12 mouse cellular contexts compared by ENCODE assay signal in genomic region chr2:156005393-156005792, GRCm38 (mm10). TPM values are rescaled to one million over a fixed set of nuclear protein-coding genes. Genes with fewer than 3 reads are reported as not detected.
DNase-seq lines count a peak whose midpoint lies in the region; ATAC-seq and TF ChIP-seq lines count a peak whose summit lies in the region.
"Had no signal": no experiment of that assay in that cellular context is flagged by ENCODE, and none has a peak within 500 bp of the region (broad histone marks: within the 10 kb centered on the region; RNA-seq: fewer than 3 reads in every experiment).

No protein-coding gene starts in this region.

- no peak for DNase-seq in heart, postnatal 0 days (ENCODE audit: low spot score)
- no peak for DNase-seq in heart, adult 11 months
- peak; percentile 17 for DNase-seq in lung, postnatal 10 days
- DNase-seq in lung, adult 18-20 months: no peak
- peak; percentile 65 for DNase-seq in ES-E14 (ENCODE audit: low read depth, low spot score)
- DNase-seq in retina, embryonic 14.5 days (ENCODE audit: low spot score): peak; percentile 33
- no peak for DNase-seq in frontal cortex, adult 2 months (ENCODE audit: extremely low spot score in 1 of 2, low spot score in 1 of 2)
- DNase-seq in heart, adult 18-20 months: no peak
- DNase-seq: cerebellum, adult 18-20 months had no signal

- H3K4me1 ChIP-seq in heart, postnatal 0 days (ENCODE audit: control insufficient read depth, insufficient read depth): no peaks in the 10 kb centered on the region
- H3K4me1 ChIP-seq in ES-E14 (ENCODE audit: control insufficient read depth in 2 of 2, insufficient read depth in 2 of 2, low read length in 2 of 2, poor library complexity in 1 of 2): peaks cover 0 to 5% of the 10 kb centered on the region in 2 experiments; a peak in 2 of 4 replicates

- no peak for TF ChIP-seq EP300 in heart, postnatal 0 days (IDR thresholded peaks at IDR 0.05; ENCODE audit: low read depth)

- no peak overlapping the region for H3K27ac ChIP-seq in heart, postnatal 0 days (ENCODE audit: low read depth)
- H3K27ac ChIP-seq in ES-E14 (ENCODE audit: insufficient read depth, low read depth, low read length, poor library complexity, severe bottlenecking): no peak overlapping the region
- H3K27ac ChIP-seq: stomach, embryonic 15.5 days had no signal

- no peak overlapping the region for H3K4me2 ChIP-seq in heart, postnatal 0 days (ENCODE audit: low read depth, low read length)
- H3K4me2 ChIP-seq: stomach, embryonic 15.5 days had no signal

- H3K4me3 ChIP-seq in heart, postnatal 0 days (ENCODE audit: low read depth, low read length): no peak overlapping the region
- no peak overlapping the region for H3K4me3 ChIP-seq in ES-E14 (ENCODE audit: insufficient read depth in 1 of 2, low read depth in 1 of 2, low read length in 2 of 2, poor library complexity in 1 of 2, severe bottlenecking in 1 of 2)
- H3K4me3 ChIP-seq: stomach, embryonic 15.5 days had no signal

- no peak for ATAC-seq in heart, postnatal 0 days (ENCODE audit: insufficient read depth, low read depth)

- 0 out of 2 replicates have a peak, but pooled peaks have one; percentile 11 for TF ChIP-seq CTCF in heart, postnatal 0 days (IDR thresholded peaks at IDR 0.05; ENCODE audit: low read depth)

- in situ Hi-C loops in ES-E14 (cut with MboI; ENCODE audit: low sequenced_read_pairs in 2 of 2, unreplicated experiment in 2 of 2): no loop called here

- peaks cover 18% of the 10 kb centered on the region; the same call in 1 of the 2 replicates for H3K36me3 ChIP-seq in heart, postnatal 0 days (replicated peaks; ENCODE audit: control insufficient read depth, insufficient read depth, low read length)
- peaks cover 8% of the 10 kb centered on the region; the same call in 1 of the 2 replicates for H3K36me3 ChIP-seq in ES-E14 (ENCODE audit: control insufficient read depth, insufficient read depth, low read length, poor library complexity, severe bottlenecking)

- no peak overlapping the region for H3K9ac ChIP-seq in heart, postnatal 0 days (replicated peaks; ENCODE audit: low read depth, low read length)
- no peak overlapping the region for H3K9ac ChIP-seq in ES-E14 (ENCODE audit: insufficient read depth, low read depth, low read length, poor library complexity, severe bottlenecking)
- H3K9ac ChIP-seq: stomach, embryonic 15.5 days had no signal

- no peaks in the 10 kb centered on the region for H3K9me3 ChIP-seq in heart, postnatal 0 days (replicated peaks; ENCODE audit: control insufficient read depth, low read length)
- no peaks in the 10 kb centered on the region for H3K9me3 ChIP-seq in ES-E14 (ENCODE audit: control insufficient read depth, insufficient read depth, low read depth, low read length)
- H3K9me3 ChIP-seq: stomach, embryonic 15.5 days had no signal

- no peaks in the 10 kb centered on the region for H3K27me3 ChIP-seq in heart, postnatal 0 days (ENCODE audit: control insufficient read depth, insufficient read depth, low read length)
- H3K27me3 ChIP-seq: stomach, embryonic 15.5 days had no signal

- 92% methylated on average over 4 of the region's 4 CpGs for WGBS in heart, postnatal 0 days

TF ChIP-seq in ES-E14, 5 proteins besides CTCF, POLR2A, EP300 and RAD21:
- TF ChIP-seq CHD2 (IDR thresholded peaks at IDR 0.05; ENCODE audit: low read depth, low read length) (no peak), MAFK (IDR thresholded peaks at IDR 0.05; ENCODE audit: insufficient read depth, low read depth, low read length) (no peak), HCFC1 (IDR thresholded peaks at IDR 0.05; ENCODE audit: borderline replicate concordance, insufficient read depth, low read length) (no peak), ZC3H11A (IDR thresholded peaks at IDR 0.05; ENCODE audit: borderline replicate concordance, low read depth, low read length) (no peak), ZNF384 (IDR thresholded peaks at IDR 0.05; ENCODE audit: low read depth, low read length) (no peak)

RNA-seq across cellular contexts. Expression of gene 6430550D23Rik, which starts 2.4 kb away (rescaled TPM):
- 0.04 and 0.58 TPM in 2 replicates for total RNA-seq in heart, postnatal 0 days (2014; rRNA removed; ENCODE audit: low replicate concordance)
- polyA plus RNA-seq in heart, postnatal 0 days (2015; fragmentation: Nextera tagmentation; extraction: Ambion mirVana): 0.10 and 0.65 TPM in 2 replicates
- total RNA-seq in ES-E14 (2012; rRNA removed): 0.98 and 1.5 TPM in 2 replicates
- 3.3 and 4.6 TPM in 2 replicates for polyA plus RNA-seq in frontal cortex, adult 2 months (2012; rRNA removed)
- under 1 TPM in 1 of 2 experiments, not detected in 1; 0.25 TPM for total RNA-seq in heart, adult 18-20 months (2021)

RNA-seq across cellular contexts. Expression of gene Ergic3, which starts 2.5 kb away (rescaled TPM):
- total RNA-seq in heart, postnatal 0 days (2014; rRNA removed; ENCODE audit: low replicate concordance): 73.9 and 94.5 TPM in 2 replicates
- polyA plus RNA-seq in heart, postnatal 0 days (2015; fragmentation: Nextera tagmentation; extraction: Ambion mirVana): 99.5 and 100 TPM in 2 replicates
- 134 and 213 TPM in 2 replicates for total RNA-seq in ES-E14 (2012; rRNA removed)
- 317 TPM in 2 replicates for polyA plus RNA-seq in frontal cortex, adult 2 months (2012; rRNA removed)
- 10 to 100 TPM; 56.9 to 65.5 TPM for total RNA-seq in heart, adult 18-20 months (2021)

RNA-seq across cellular contexts. Expression of gene Fer1l4, which starts 47.4 kb away (rescaled TPM):
- total RNA-seq in heart, postnatal 0 days (2014; rRNA removed; ENCODE audit: low replicate concordance): 0.61 TPM in 1 of 2 replicates, not detected in the other
- not detected in 2 replicates for polyA plus RNA-seq in heart, postnatal 0 days (2015; fragmentation: Nextera tagmentation; extraction: Ambion mirVana)
- 0.22 and 0.26 TPM in 2 replicates for total RNA-seq in ES-E14 (2012; rRNA removed)
- polyA plus RNA-seq in frontal cortex, adult 2 months (2012; rRNA removed): 0.08 TPM in 2 replicates
- total RNA-seq in heart, adult 18-20 months (2021): not detected
- total RNA-seq: heart, postnatal 25 days; layer of hippocampus, postnatal 25 days had no signal

RNA-seq across cellular contexts. Expression of gene Cep250, which starts 49.1 kb away (rescaled TPM):
- total RNA-seq in heart, postnatal 0 days (2014; rRNA removed; ENCODE audit: low replicate concordance): 3.7 and 9.8 TPM in 2 replicates
- polyA plus RNA-seq in heart, postnatal 0 days (2015; fragmentation: Nextera tagmentation; extraction: Ambion mirVana): 3.6 and 4.0 TPM in 2 replicates
- 22.2 and 24.2 TPM in 2 replicates for total RNA-seq in ES-E14 (2012; rRNA removed)
- polyA plus RNA-seq in frontal cortex, adult 2 months (2012; rRNA removed): 18.1 and 18.4 TPM in 2 replicates
- total RNA-seq in heart, adult 18-20 months (2021): 1 to 10 TPM; 4.5 to 4.8 TPM

RNA-seq across cellular contexts. Expression of gene Spag4, which starts 59.6 kb away (rescaled TPM):
- 0.08 and 2.1 TPM in 2 replicates for total RNA-seq in heart, postnatal 0 days (2014; rRNA removed; ENCODE audit: low replicate concordance)
- 0.84 and 1.2 TPM in 2 replicates for polyA plus RNA-seq in heart, postnatal 0 days (2015; fragmentation: Nextera tagmentation; extraction: Ambion mirVana)
- total RNA-seq in ES-E14 (2012; rRNA removed): 1.9 and 2.6 TPM in 2 replicates
- polyA plus RNA-seq in frontal cortex, adult 2 months (2012; rRNA removed): 4.9 and 5.6 TPM in 2 replicates
- total RNA-seq in heart, adult 18-20 months (2021): 1 to 10 TPM; 1.5 to 2.1 TPM

Comparison
In these comparisons a context has a peak if more than half of its experiments do, and no peak if none do; other contexts are left out.
1. DNase-seq: peak in lung, postnatal 10 days (single experiment), ES-E14 (single experiment) and retina, embryonic 14.5 days (single experiment); none in heart, postnatal 0 days (single experiment), heart, adult 11 months (single experiment), lung, adult 18-20 months (0 of 2), frontal cortex, adult 2 months (0 of 2) and heart, adult 18-20 months (0 of 2).